Mouse (Mus musculus) brain, embryonic 14.5 days (tissue): ENCODE measurements at regions not wholly inside any gene's neighbourhood (a gene's known extent, or its start where the extent isn't known, plus 50 kb on each side); places are given as distances from the start of the nearest gene placed in this dataset.

Experiments used
- CTCF ChIP-seq: fragments of 200-500 bp; IDR thresholded peaks from 2 replicates; pipeline ENCODE4 v1.5.1; 2012; ENCODE audit warnings: inconsistent platforms, mild to moderate bottlenecking, moderate library complexity, borderline replicate concordance; ENCODE audit not compliant: insufficient read depth, insufficient read length; ENCODE audit errors: extremely low read depth
- POLR2A ChIP-seq: fragments of 200-500 bp; IDR thresholded peaks from 2 replicates; pipeline ENCODE4 v1.6.1; 2012; ENCODE audit warnings: mild to moderate bottlenecking, inconsistent platforms, borderline replicate concordance; ENCODE audit not compliant: poor library complexity, insufficient read depth, insufficient read length, severe bottlenecking; ENCODE audit errors: extremely low read depth

DNA sequence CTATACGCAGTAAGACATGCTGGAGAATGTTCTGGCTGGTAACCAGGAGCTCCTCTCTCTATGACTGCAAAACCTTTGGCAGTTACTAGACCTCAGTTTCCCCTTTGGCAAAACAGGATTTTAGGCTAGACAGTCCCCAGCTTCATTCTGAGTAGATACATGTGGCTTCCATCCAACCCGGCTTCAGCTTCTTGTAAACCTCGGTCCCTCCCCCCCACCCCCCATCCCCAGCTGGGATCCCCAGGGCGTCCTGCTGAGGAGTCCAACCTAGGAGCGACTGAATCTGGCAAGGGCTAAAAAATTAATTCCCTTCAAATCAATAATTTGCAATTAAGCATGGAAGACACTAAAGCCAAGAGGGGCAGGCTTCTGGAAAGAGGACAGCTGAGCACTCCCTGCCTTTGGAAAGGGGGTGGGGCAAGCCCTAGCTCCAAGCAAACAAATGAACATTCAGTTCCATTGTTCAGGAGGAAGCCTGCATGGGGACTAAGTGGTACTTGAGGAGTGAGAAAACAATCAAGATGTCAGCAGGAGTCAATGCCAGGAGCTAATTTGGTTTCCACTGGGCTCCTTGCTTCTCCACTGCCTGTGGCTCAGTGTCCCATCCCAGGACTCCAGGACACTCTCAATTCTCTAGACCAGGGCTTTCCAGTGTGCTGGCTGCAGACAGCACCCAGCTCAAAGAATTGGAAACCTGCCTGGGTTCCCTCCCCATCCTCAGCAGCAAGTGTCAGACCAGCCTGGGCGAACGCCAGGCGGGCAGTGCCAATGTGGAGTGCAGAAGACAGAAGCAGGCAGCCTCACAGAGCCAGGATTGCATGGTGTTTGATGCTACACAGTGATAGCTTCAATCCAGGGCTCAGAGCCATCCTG, 1528.0 kb upstream of the Gulo start:
- TF ChIP-seq CTCF = no peak
- TF ChIP-seq POLR2A = no peak
